Mouse (Mus musculus) liver, embryonic 11.5 days (tissue): ENCODE measurements around the gene Pde9a. TPM values are rescaled to one million over a fixed set of nuclear protein-coding genes. Genes with fewer than 3 reads are reported as not detected.

ENCODE experiments used
- ATAC-seq: fragments of 200-750 bp; cut with Nextera tagmentation; replicated peaks from 2 replicates; pipeline ENCODE4 v1.8.0; 2017; ENCODE audit warnings: moderate number of reproducible peaks, mild to moderate bottlenecking, moderate TSS enrichment, moderate library complexity; ENCODE audit not compliant: low FRiP score
- DNase-seq: peaks from one replicate; pipeline ENCODE4 v3.0.0-alpha.2; 2017; ENCODE audit warnings: low spot score
- H3K27ac ChIP-seq: fragments of 300-500 bp; sonication (generic); 2 replicates; pipeline ENCODE4 v1.5.1; 2014; ENCODE audit warnings: mild to moderate bottlenecking, low read depth, low read length, control low read depth
- H3K27me3 ChIP-seq: fragments of 300-500 bp; sonication (generic); replicated peaks from 2 replicates; pipeline ENCODE4 v1.6.1; 2014; ENCODE audit warnings: low read length, mixed read lengths; ENCODE audit not compliant: control insufficient read depth, insufficient read depth
- H3K36me3 ChIP-seq: fragments of 300-500 bp; sonication (generic); 2 replicates; pipeline ENCODE4 v1.6.1; 2014; ENCODE audit warnings: mild to moderate bottlenecking, low read length, moderate library complexity, mixed read lengths; ENCODE audit not compliant: control insufficient read depth, insufficient read depth
- H3K4me1 ChIP-seq: fragments of 300-500 bp; sonication (generic); replicated peaks from 2 replicates; pipeline ENCODE4 v1.6.1; 2014; ENCODE audit warnings: low read length, mixed read lengths; ENCODE audit not compliant: control insufficient read depth, insufficient read depth
- H3K4me2 ChIP-seq: fragments of 300-500 bp; sonication (generic); 2 replicates; pipeline ENCODE4 v1.6.1; 2014; ENCODE audit warnings: mild to moderate bottlenecking, control low read depth, moderate library complexity
- H3K4me3 ChIP-seq: fragments of 300-500 bp; sonication (generic); 2 replicates; pipeline ENCODE4 v1.5.1; 2014; ENCODE audit warnings: low read depth, low read length, control low read depth
- H3K9ac ChIP-seq: fragments of 300-500 bp; sonication (generic); 2 replicates; pipeline ENCODE4 v1.6.1; 2014; ENCODE audit warnings: low read depth, low read length, control low read depth
- H3K9me3 ChIP-seq: fragments of 300-500 bp; sonication (generic); 2 replicates; pipeline ENCODE4 v1.6.1; 2016; ENCODE audit warnings: low read length, inconsistent platforms, mixed read lengths; ENCODE audit not compliant: control insufficient read depth
- WGBS: fragments of 180-500 bp; shearing (Covaris S2); extraction: QIAGEN DNeasy Blood & Tissue Kit; methylation state at CpG from one replicate; pipeline ENCODE4 v1.1.7; 2014; 5-methylcytosine and 5-hydroxymethylcytosine counted together
- polyA plus RNA-seq: library from polyadenylated mRNA; unstranded; fragments of >200 nt; fragmentation: Nextera tagmentation; extraction: Ambion mirVana; gene quantifications from 2 replicates; pipeline ENCODE4 v1.2.1, GENCODE M21; 2014

Gene Pde9a
- polyA plus RNA-seq, 1 experiment from 2014 or later, result 10.4 TPM

GRCm38 (mm10) chr17:31419995-31420394 lies 34.0 kb downstream of the Pde9a start:
- H3K27ac ChIP-seq, result no peak overlapping the region
- WGBS, result 44% methylated on average over 3 of the region's 3 CpGs

GRCm38 (mm10) chr17:31420658-31421057 lies 34.6 kb downstream of the Pde9a start:
- H3K27ac ChIP-seq, result no peak overlapping the region
- no peak for DNase-seq
- no peaks in the 10 kb centered on the region for H3K4me1 ChIP-seq
- ATAC-seq, result no peak
- H3K4me2 ChIP-seq, result no peak overlapping the region
- no peaks in the 10 kb centered on the region for H3K9me3 ChIP-seq
- no peak overlapping the region for H3K9ac ChIP-seq
- 83% methylated on average over 16 of the region's 16 CpGs for WGBS
- no peaks in the 10 kb centered on the region for H3K27me3 ChIP-seq
- H3K4me3 ChIP-seq, result no peak overlapping the region
- no peaks in the 10 kb centered on the region for H3K36me3 ChIP-seq

More at GRCm38 (mm10) chr17:31419995-31420394, 34.0 kb downstream of the Pde9a start:
- no peaks in the 10 kb centered on the region for H3K4me1 ChIP-seq
- DNase-seq (no peak), ATAC-seq (no peak)
- H3K4me3 ChIP-seq, result no peak overlapping the region
- H3K4me2 ChIP-seq, result no peak overlapping the region
- H3K9ac ChIP-seq, result no peak overlapping the region
- no peaks in the 10 kb centered on the region for H3K36me3 ChIP-seq
- H3K9me3 ChIP-seq, result no peaks in the 10 kb centered on the region
- no peaks in the 10 kb centered on the region for H3K27me3 ChIP-seq

GRCm38 (mm10) chr17:31422381-31422780 lies 36.4 kb downstream of the Pde9a start:
- Histone ChIP-seq H3K4me3 (no peak overlapping the region), H3K9me3 (no peaks in the 10 kb centered on the region), H3K9ac (no peak overlapping the region), H3K36me3 (no peaks in the 10 kb centered on the region), H3K4me2 (no peak overlapping the region), H3K27ac (no peak overlapping the region), H3K4me1 (no peaks in the 10 kb centered on the region), H3K27me3 (no peaks in the 10 kb centered on the region)
- DNase-seq (no peak), ATAC-seq (no peak)
- 84% methylated on average over 1 of the region's 1 CpGs for WGBS

GRCm38 (mm10) chr17:31423020-31423419 lies 37.0 kb downstream of the Pde9a start:
- no peaks in the 10 kb centered on the region for H3K36me3 ChIP-seq
- H3K4me3 ChIP-seq, result no peak overlapping the region
- no peak overlapping the region for H3K4me2 ChIP-seq
- WGBS, result 31% methylated on average over 2 of the region's 2 CpGs
- H3K9me3 ChIP-seq, result no peaks in the 10 kb centered on the region
- ATAC-seq (no peak), DNase-seq (no peak)
- H3K4me1 ChIP-seq, result no peaks in the 10 kb centered on the region
- H3K27ac ChIP-seq, result no peak overlapping the region
- H3K9ac ChIP-seq, result no peak overlapping the region
- no peaks in the 10 kb centered on the region for H3K27me3 ChIP-seq

GRCm38 (mm10) chr17:31424358-31424757 lies 38.3 kb downstream of the Pde9a start:
- no peak for DNase-seq
- Histone ChIP-seq H3K4me3 (no peak overlapping the region), H3K4me1 (no peaks in the 10 kb centered on the region), H3K4me2 (no peak overlapping the region), H3K27me3 (no peaks in the 10 kb centered on the region), H3K36me3 (peaks cover under 1% of the 10 kb centered on the region; the same call in 1 of the 2 replicates), H3K27ac (no peak overlapping the region), H3K9ac (no peak overlapping the region), H3K9me3 (peaks cover under 1% of the 10 kb centered on the region; the same call in 1 of the 2 replicates)
- ATAC-seq, result no peak
- 79% methylated on average over 4 of the region's 4 CpGs for WGBS

- Histone ChIP-seq H3K36me3 (peaks cover 3% of the 10 kb centered on the region; the same call in 1 of the 2 replicates), H3K27ac (no peak overlapping the region), H3K9ac (no peak overlapping the region), H3K4me1 (no peaks in the 10 kb centered on the region), H3K4me2 (no peak overlapping the region), H3K4me3 (no peak overlapping the region), H3K9me3 (peaks cover 3% of the 10 kb centered on the region; the same call in 1 of the 2 replicates), H3K27me3 (no peaks in the 10 kb centered on the region)
- ATAC-seq (no peak), DNase-seq (no peak)
- 39% methylated on average over 8 of the region's 8 CpGs for WGBS
Observed at GRCm38 (mm10) chr17:31424798-31425197, 38.8 kb downstream of the Pde9a start.

- ATAC-seq (no peak), DNase-seq (no peak)
- H3K27me3 ChIP-seq, result no peaks in the 10 kb centered on the region
- H3K4me3 ChIP-seq, result no peak overlapping the region
- 77% methylated on average over 13 of the region's 13 CpGs for WGBS
- H3K4me1 ChIP-seq, result no peaks in the 10 kb centered on the region
- H3K9me3 ChIP-seq, result peaks cover 3% of the 10 kb centered on the region; the same call in 1 of the 2 replicates
- H3K4me2 ChIP-seq, result no peak overlapping the region
- no peak overlapping the region; the same call in 1 of the 2 replicates for H3K27ac ChIP-seq
- H3K9ac ChIP-seq, result no peak overlapping the region; the same call in 1 of the 2 replicates
- H3K36me3 ChIP-seq, result peaks cover 3% of the 10 kb centered on the region; the same call in 1 of the 2 replicates
Observed at GRCm38 (mm10) chr17:31425827-31426698, 40.1 kb downstream of the Pde9a start.

GRCm38 (mm10) chr17:31429402-31429801 lies 43.4 kb downstream of the Pde9a start:
- 84% methylated on average over 2 of the region's 2 CpGs for WGBS
- ATAC-seq (no peak), DNase-seq (no peak)
- Histone ChIP-seq H3K27ac (no peak overlapping the region), H3K27me3 (0 out of 2 replicates have a peak, but pooled peaks cover under 1% of the 10 kb centered on the region), H3K9ac (no peak overlapping the region), H3K4me2 (no peak overlapping the region), H3K9me3 (peaks cover 3% of the 10 kb centered on the region; the same call in 1 of the 2 replicates), H3K4me3 (no peak overlapping the region), H3K4me1 (no peaks in the 10 kb centered on the region; the same call in none of the 2 replicates), H3K36me3 (peaks cover 3% of the 10 kb centered on the region; the same call in 1 of the 2 replicates)
